Mouse (Mus musculus): ENCODE results near the gene Stat3.

DNA sequence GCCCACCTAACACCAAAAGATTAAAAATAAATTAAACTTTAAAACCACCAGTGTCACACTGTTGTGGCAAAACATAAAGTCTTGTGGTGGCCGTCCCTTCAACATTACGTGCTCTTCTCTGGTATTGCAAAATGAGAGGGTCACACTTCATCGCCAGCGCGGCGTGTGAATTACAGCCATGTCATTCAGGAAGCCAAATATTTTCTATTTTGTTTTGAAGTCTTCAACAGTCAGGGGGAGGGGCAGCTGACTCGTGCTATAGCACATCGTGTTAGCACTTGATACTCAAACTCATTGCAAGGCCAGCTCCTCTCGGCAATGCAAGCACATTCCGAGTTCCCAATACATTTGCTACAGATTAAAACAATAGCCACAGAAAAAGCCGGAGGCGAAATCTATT is 98.5 kb downstream of the Stat3 start:
- TF ChIP-seq E2F4 (IDR thresholded peaks at IDR 0.05; ENCODE audit: insufficient replicate concordance, low read depth, low read length), result no peak
- TF ChIP-seq CTCF (conservative IDR thresholded peaks at IDR 0.05 in 1 of 2, IDR thresholded peaks at IDR 0.05 in 1 of 2; ENCODE audit: low read depth in 2 of 2, low read length in 2 of 2), result no peak
- no peak for TF ChIP-seq MAFK (IDR thresholded peaks at IDR 0.05; ENCODE audit: insufficient replicate concordance, low read length)
- TF ChIP-seq ELF1 (IDR thresholded peaks at IDR 0.05; ENCODE audit: low read depth, low read length), result no peak
- TF ChIP-seq EP300 (IDR thresholded peaks at IDR 0.05; ENCODE audit: low read length), result no peak
- no peak for TF ChIP-seq HCFC1 (IDR thresholded peaks at IDR 0.05; ENCODE audit: low read depth, low read length)
- no peak for TF ChIP-seq JUN (IDR thresholded peaks at IDR 0.05; ENCODE audit: insufficient read depth, low read depth, low read length)
- TF ChIP-seq POLR2A (IDR thresholded peaks at IDR 0.05; ENCODE audit: low read depth, low read length), result no peak
- no peak for TF ChIP-seq MXI1 (IDR thresholded peaks at IDR 0.05; ENCODE audit: low read depth, low read length)

Measured in CH12.LX (cell line).